Mouse (Mus musculus) kidney, adult 2 months (tissue): Measurements from ENCODE around the gene Rpl3l. TPM values are rescaled to one million over a fixed set of nuclear protein-coding genes. Genes with fewer than 3 reads are reported as not detected.

Experiments
- DNase-seq: peaks from one replicate; pipeline ENCODE4 v3.0.0; 2021
- H3K27ac ChIP-seq: fragments of 200-500 bp; 2 replicates; pipeline ENCODE4 v1.5.1; 2012; ENCODE audit warnings: low read depth, low read length, control low read depth, inconsistent platforms; ENCODE audit not compliant: insufficient read depth
- H3K27me3 ChIP-seq: fragments of 200-500 bp; replicated peaks from 2 replicates; pipeline ENCODE4 v1.6.1; 2012; ENCODE audit warnings: mild to moderate bottlenecking, moderate library complexity, low read length, inconsistent platforms; ENCODE audit not compliant: control insufficient read depth, insufficient read depth
- H3K36me3 ChIP-seq: fragments of 200-500 bp; 2 replicates; pipeline ENCODE4 v1.6.1; 2012; ENCODE audit warnings: mild to moderate bottlenecking, moderate library complexity, low read length, inconsistent platforms; ENCODE audit not compliant: control insufficient read depth, insufficient read depth
- H3K4me1 ChIP-seq: fragments of 200-500 bp; 2 replicates; pipeline ENCODE4 v1.6.1; 2011; ENCODE audit warnings: low read length; ENCODE audit not compliant: control insufficient read depth, insufficient read depth
- H3K4me3 ChIP-seq: fragments of 200-500 bp; 2 replicates; pipeline ENCODE4 v1.5.1; 2011; ENCODE audit warnings: mild to moderate bottlenecking, low read depth, low read length, control low read depth; ENCODE audit not compliant: insufficient read depth
- CTCF ChIP-seq: fragments of 200-500 bp; conservative IDR thresholded peaks from 2 replicates; pipeline ENCODE4 v1.5.1; 2011; ENCODE audit warnings: low read depth, mild to moderate bottlenecking, control low read depth, low read length, moderate library complexity, mixed read lengths; ENCODE audit not compliant: insufficient read depth, insufficient read length
- POLR2A ChIP-seq: fragments of 200-500 bp; IDR thresholded peaks from one replicate; pipeline ENCODE4 v1.6.1; 2011; ENCODE audit warnings: low read depth, low read length, control low read depth
- WGBS: fragments of 180-500 bp; shearing (Covaris S2); methylation state at CpG from one replicate; pipeline ENCODE4 v1.1.7; 2018; 5-methylcytosine and 5-hydroxymethylcytosine counted together
- polyA plus RNA-seq: library from polyadenylated mRNA; depleted of rRNA; stranded (reverse); fragments of >200 nt; gene quantifications from 2 replicates; pipeline ENCODE4 v1.2.3, GENCODE M21; 2012; rRNA removed

Gene Rpl3l
- 0.38 and 4.7 TPM in 2 replicates for polyA plus RNA-seq

GRCm38 (mm10) chr17:24727618-24728017, at the start of gene Rpl3l:
Gene Rpl3l (plus strand): TSS chr17:24727820.
- no peaks in the 10 kb centered on the region for H3K27me3 ChIP-seq

GRCm38 (mm10) chr17:24686514-24686913, 41.1 kb upstream of the Rpl3l start:
- no peaks in the 10 kb centered on the region for H3K4me1 ChIP-seq
- no peak overlapping the region for H3K27ac ChIP-seq
- 50% methylated on average over 16 of the region's 16 CpGs for WGBS
- TF ChIP-seq POLR2A (no peak), CTCF (no peak)
- peak; percentile 72 for DNase-seq
- H3K27me3 ChIP-seq: 0 out of 2 replicates have a peak, but pooled peaks cover 2% of the 10 kb centered on the region
- no peak overlapping the region for H3K4me3 ChIP-seq
- H3K36me3 ChIP-seq: no peaks in the 10 kb centered on the region

More at GRCm38 (mm10) chr17:24727618-24728017, at the start of gene Rpl3l:
- Histone ChIP-seq H3K36me3 (no peaks in the 10 kb centered on the region), H3K27ac (no peak within 1 kb of the TSS), H3K4me1 (peaks cover 11% of the 10 kb centered on the region; the same call in 1 of the 2 replicates), H3K4me3 (no peak within 1 kb of the TSS)
- no peak for DNase-seq
- WGBS: 66% methylated on average over 2 of the region's 2 CpGs
- no peak for TF ChIP-seq POLR2A
- TF ChIP-seq CTCF: no peak

- 4% methylated on average over 25 of the region's 25 CpGs for WGBS
- Histone ChIP-seq H3K27me3 (0 out of 2 replicates have a peak, but pooled peaks cover 2% of the 10 kb centered on the region), H3K4me3 (peak overlapping the region; percentile 29; the same call in 1 of the 2 replicates), H3K27ac (no peak overlapping the region), H3K4me1 (no peaks in the 10 kb centered on the region), H3K36me3 (no peaks in the 10 kb centered on the region)
- TF ChIP-seq CTCF: no peak
- no peak for TF ChIP-seq POLR2A
- DNase-seq: peak; percentile 75
Measured at GRCm38 (mm10) chr17:24687146-24687595, 40.4 kb upstream of the Rpl3l start.

GRCm38 (mm10) chr17:24687599-24687998, 40.0 kb upstream of the Rpl3l start:
- Histone ChIP-seq H3K36me3 (no peaks in the 10 kb centered on the region), H3K27me3 (0 out of 2 replicates have a peak, but pooled peaks cover 2% of the 10 kb centered on the region), H3K27ac (no peak overlapping the region), H3K4me1 (no peaks in the 10 kb centered on the region), H3K4me3 (peak overlapping the region; percentile 29; the same call in 1 of the 2 replicates)
- TF ChIP-seq CTCF: no peak
- TF ChIP-seq POLR2A: no peak
- WGBS: 23% methylated on average over 23 of the region's 23 CpGs
- no peak for DNase-seq

- H3K27me3 ChIP-seq: 0 out of 2 replicates have a peak, but pooled peaks cover 2% of the 10 kb centered on the region
- no peak within 1 kb of the TSS for H3K27ac ChIP-seq
- no peak for TF ChIP-seq POLR2A
- TF ChIP-seq CTCF: no peak
- H3K36me3 ChIP-seq: no peaks in the 10 kb centered on the region
- no peaks in the 10 kb centered on the region for H3K4me1 ChIP-seq
- peak within 1 kb of the TSS; percentile 23; the same call in 1 of the 2 replicates for H3K4me3 ChIP-seq
- 2% methylated on average over 53 of the region's 55 CpGs for WGBS
- DNase-seq: no peak
Measured at GRCm38 (mm10) chr17:24689251-24690081, 38.2 kb upstream of the Rpl3l start, which contains the start of gene Syngr3. Gene Syngr3 (minus strand): TSS chr17:24689955.

- H3K27me3 ChIP-seq: 0 out of 2 replicates have a peak, but pooled peaks cover 2% of the 10 kb centered on the region
- no peak overlapping the region for H3K4me3 ChIP-seq
- no peak for DNase-seq
Measured at GRCm38 (mm10) chr17:24692385-24692784, 35.2 kb upstream of the Rpl3l start.

GRCm38 (mm10) chr17:24695326-24696010, 32.2 kb upstream of the Rpl3l start:
- Histone ChIP-seq H3K4me1 (no peaks in the 10 kb centered on the region), H3K4me3 (peak overlapping the region; percentile 59), H3K27me3 (no peaks in the 10 kb centered on the region), H3K27ac (peak overlapping the region; percentile 73), H3K36me3 (no peaks in the 10 kb centered on the region)
- DNase-seq: peak; percentile 70
- TF ChIP-seq POLR2A (no peak), CTCF (no peak)
- 7% methylated on average over 49 of the region's 51 CpGs for WGBS

More at GRCm38 (mm10) chr17:24692385-24692784, 35.2 kb upstream of the Rpl3l start:
- H3K4me1 ChIP-seq: no peaks in the 10 kb centered on the region
- H3K27ac ChIP-seq: no peak overlapping the region
- 85% methylated on average over 5 of the region's 5 CpGs for WGBS
- TF ChIP-seq CTCF (no peak), POLR2A (no peak)
- no peaks in the 10 kb centered on the region for H3K36me3 ChIP-seq
